Mouse (Mus musculus) intestine, embryonic 15.5 days (tissue): Measurements from ENCODE around the gene Nkapl. TPM values are rescaled to one million over a fixed set of nuclear protein-coding genes. Genes with fewer than 3 reads are reported as not detected.

ENCODE experiments used
- ATAC-seq: fragments of 200-750 bp; cut with Nextera tagmentation; 2 replicates; pipeline ENCODE4 v1.8.0; 2017; ENCODE audit warnings: moderate TSS enrichment, moderate library complexity
- H3K27ac ChIP-seq: fragments of 300-500 bp; sonication (generic); 2 replicates; pipeline ENCODE4 v1.5.1; 2015; ENCODE audit warnings: mild to moderate bottlenecking, inconsistent platforms
- H3K27me3 ChIP-seq: fragments of 300-500 bp; sonication (generic); replicated peaks from 2 replicates; pipeline ENCODE4 v1.6.1; 2015; ENCODE audit warnings: inconsistent platforms
- H3K36me3 ChIP-seq: fragments of 300-500 bp; sonication (generic); 2 replicates; pipeline ENCODE4 v1.6.1; 2015; ENCODE audit warnings: inconsistent platforms
- H3K4me1 ChIP-seq: fragments of 300-500 bp; sonication (generic); replicated peaks from 2 replicates; pipeline ENCODE4 v1.6.1; 2015; ENCODE audit warnings: inconsistent platforms
- H3K4me2 ChIP-seq: fragments of 300-500 bp; sonication (generic); replicated peaks from 2 replicates; pipeline ENCODE4 v1.6.1; 2015; ENCODE audit warnings: mild to moderate bottlenecking, inconsistent platforms
- H3K4me3 ChIP-seq: fragments of 300-500 bp; sonication (generic); replicated peaks from 2 replicates; pipeline ENCODE4 v1.5.1; 2015; ENCODE audit warnings: inconsistent platforms
- H3K9ac ChIP-seq: fragments of 300-500 bp; sonication (generic); 2 replicates; pipeline ENCODE4 v1.6.1; 2015; ENCODE audit warnings: inconsistent platforms
- H3K9me3 ChIP-seq: fragments of 300-500 bp; sonication (generic); 2 replicates; pipeline ENCODE4 v1.6.1; 2016; ENCODE audit warnings: inconsistent platforms
- WGBS: fragments of 180-500 bp; shearing (Covaris S2); methylation state at CpG from one replicate; pipeline ENCODE4 v1.1.7; 2015; 5-methylcytosine and 5-hydroxymethylcytosine counted together
- polyA plus RNA-seq: library from polyadenylated mRNA; unstranded; fragments of >200 nt; fragmentation: Nextera tagmentation; extraction: Ambion mirVana; gene quantifications from 2 replicates; pipeline ENCODE4 v1.2.1, GENCODE M21; 2015

Gene Nkapl
- polyA plus RNA-seq, 1 experiment from 2014 or later = 2.9 TPM

GRCm38 (mm10) chr13:21456347-21456746 lies 12.0 kb downstream of the Nkapl start:
- Histone ChIP-seq H3K4me2 (peak overlapping the region; percentile 19; the same call in 1 of the 2 replicates), H3K36me3 (no peaks in the 10 kb centered on the region), H3K9me3 (no peaks in the 10 kb centered on the region), H3K9ac (no peak overlapping the region), H3K4me3 (no peak overlapping the region), H3K27ac (no peak overlapping the region), H3K4me1 (peaks cover 12% of the 10 kb centered on the region; the same call in 1 of the 2 replicates), H3K27me3 (no peaks in the 10 kb centered on the region)
- ATAC-seq = peak; percentile 76
- 8% methylated on average over 4 of the region's 4 CpGs for WGBS

- H3K27ac ChIP-seq = no peak overlapping the region
- H3K4me3 ChIP-seq = no peak overlapping the region
- 44% methylated on average over 3 of the region's 3 CpGs for WGBS
- H3K4me2 ChIP-seq = peak overlapping the region; percentile 68
- H3K9me3 ChIP-seq = no peaks in the 10 kb centered on the region
- peak; percentile 64 for ATAC-seq
- H3K4me1 ChIP-seq = peaks cover 12% of the 10 kb centered on the region; the same call in 1 of the 2 replicates
- no peaks in the 10 kb centered on the region for H3K27me3 ChIP-seq
- no peaks in the 10 kb centered on the region for H3K36me3 ChIP-seq
- no peak overlapping the region for H3K9ac ChIP-seq
These were observed 14.2 kb downstream of the Nkapl start for GRCm38 (mm10) chr13:21454133-21454532.

GRCm38 (mm10) chr13:21453449-21453848 lies 14.9 kb downstream of the Nkapl start, which contains the start of gene Zscan26:
Gene Zscan26 (minus strand): TSS chr13:21453730.
- WGBS = 0% methylated on average over 23 of the region's 23 CpGs
- Histone ChIP-seq H3K9ac (peak within 1 kb of the TSS; percentile 64), H3K9me3 (no peaks in the 10 kb centered on the region), H3K4me1 (peaks cover 12% of the 10 kb centered on the region; the same call in 1 of the 2 replicates), H3K4me2 (peak within 1 kb of the TSS; percentile 68), H3K27ac (peak within 1 kb of the TSS; percentile 87), H3K4me3 (peak within 1 kb of the TSS; percentile 65), H3K27me3 (no peaks in the 10 kb centered on the region), H3K36me3 (no peaks in the 10 kb centered on the region)
- peak; percentile 90 for ATAC-seq

GRCm38 (mm10) chr13:21453042-21453441 lies 15.3 kb downstream of the Nkapl start:
- Histone ChIP-seq H3K27me3 (no peaks in the 10 kb centered on the region), H3K4me1 (peaks cover 12% of the 10 kb centered on the region; the same call in 1 of the 2 replicates), H3K36me3 (no peaks in the 10 kb centered on the region), H3K27ac (peak overlapping the region; percentile 87), H3K9ac (peak overlapping the region; percentile 64), H3K4me2 (peak overlapping the region; percentile 68), H3K9me3 (no peaks in the 10 kb centered on the region), H3K4me3 (peak overlapping the region; percentile 65)
- peak; percentile 6; the same call in 1 of the 2 replicates for ATAC-seq
- WGBS = 2% methylated on average over 13 of the region's 13 CpGs

DNA sequence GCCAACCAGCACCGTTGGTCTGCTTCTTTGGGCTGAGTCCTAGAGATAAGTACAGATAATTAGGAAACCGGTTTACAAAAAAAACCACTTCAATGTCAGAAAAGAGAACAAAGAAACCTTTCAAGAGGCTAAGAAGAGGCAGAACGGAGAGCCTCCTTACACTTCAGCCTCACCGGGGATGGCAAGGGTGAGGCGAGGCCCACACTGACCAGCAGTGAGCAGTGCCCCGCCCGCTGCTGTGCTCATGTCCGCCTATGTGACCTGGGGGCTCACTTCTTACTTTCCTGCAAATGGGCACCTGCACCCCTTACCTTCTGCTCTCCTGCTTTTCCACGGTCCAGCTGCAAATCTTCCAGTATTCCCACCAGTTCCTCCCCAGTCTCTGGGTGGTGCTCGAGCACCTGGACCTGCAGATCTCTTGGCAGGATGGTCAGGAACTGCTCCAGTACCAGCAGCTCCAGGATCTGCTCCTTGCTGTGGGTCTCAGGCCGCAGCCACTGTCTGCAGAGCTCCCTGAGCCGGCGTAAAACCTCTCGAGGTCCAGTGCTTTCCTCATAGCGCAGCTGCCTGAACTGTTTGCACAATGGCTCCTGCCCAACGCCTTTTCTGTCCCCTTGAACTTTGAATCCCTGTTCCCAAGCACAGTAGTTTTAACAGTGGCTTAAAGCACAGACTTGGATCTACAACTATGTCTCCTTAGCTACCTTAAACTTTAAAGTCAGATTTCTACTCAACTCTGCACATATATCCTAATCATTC lies 20.3 kb downstream of the Nkapl start:
- Histone ChIP-seq H3K9me3 (no peaks in the 10 kb centered on the region), H3K4me3 (no peak overlapping the region), H3K27me3 (no peaks in the 10 kb centered on the region), H3K36me3 (peaks cover 17% of the 10 kb centered on the region), H3K9ac (no peak overlapping the region), H3K27ac (peak overlapping the region; percentile 29; the same call in 1 of the 2 replicates), H3K4me1 (peaks cover 8% of the 10 kb centered on the region; the same call in 1 of the 2 replicates), H3K4me2 (peak overlapping the region; percentile 7)
- peak; percentile 80 for ATAC-seq
- WGBS = 69% methylated on average over 16 of the region's 16 CpGs

DNA sequence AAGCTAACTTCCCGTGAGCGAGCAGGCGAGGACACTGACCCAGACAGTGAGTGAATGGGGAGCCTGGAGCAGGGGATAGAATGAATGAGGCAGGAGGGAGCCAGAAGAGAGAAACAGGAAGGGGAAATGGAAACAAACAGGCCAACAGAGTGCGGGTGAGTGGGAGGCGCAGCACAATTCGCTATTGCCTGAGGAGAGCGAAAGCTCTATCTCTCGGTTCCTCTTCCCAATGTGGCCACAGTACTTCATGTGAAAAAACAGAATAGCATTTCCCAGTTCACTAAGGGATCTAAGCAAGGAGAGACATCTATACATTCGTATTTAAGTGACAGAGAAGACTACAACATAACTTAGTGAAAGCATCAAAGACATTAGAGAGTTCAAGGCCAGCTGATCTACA lies 21.5 kb downstream of the Nkapl start:
- no peak overlapping the region for H3K27ac ChIP-seq
- H3K9me3 ChIP-seq = no peaks in the 10 kb centered on the region
- no peak overlapping the region for H3K9ac ChIP-seq
- H3K4me3 ChIP-seq = no peak overlapping the region
- H3K4me2 ChIP-seq = no peak overlapping the region
- no peak for ATAC-seq
- WGBS = 82% methylated on average over 9 of the region's 9 CpGs
- H3K36me3 ChIP-seq = peaks cover 17% of the 10 kb centered on the region
- H3K27me3 ChIP-seq = no peaks in the 10 kb centered on the region
- H3K4me1 ChIP-seq = no peaks in the 10 kb centered on the region

DNA sequence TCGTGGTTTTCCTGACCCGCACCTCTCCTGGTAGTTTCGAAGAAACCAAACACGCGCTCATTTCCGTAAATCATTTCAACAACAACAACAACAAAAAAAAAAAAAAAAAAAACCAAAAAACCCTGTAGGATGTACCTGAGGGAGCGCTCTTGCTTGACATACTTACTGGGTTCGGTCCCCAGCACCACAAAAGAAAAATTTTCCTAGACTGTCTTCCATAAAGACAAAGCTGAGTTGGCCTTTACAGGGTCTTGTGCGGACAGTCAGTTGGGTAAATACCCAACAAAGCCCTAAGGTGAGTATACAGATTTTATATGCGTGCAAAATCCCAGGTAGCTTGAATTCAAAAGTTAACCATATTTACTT lies 27.1 kb downstream of the Nkapl start:
- Histone ChIP-seq H3K4me1 (0 out of 2 replicates have a peak, but pooled peaks cover 2% of the 10 kb centered on the region), H3K27me3 (no peaks in the 10 kb centered on the region), H3K4me2 (peak overlapping the region; percentile 86), H3K9me3 (no peaks in the 10 kb centered on the region), H3K36me3 (peaks cover 10% of the 10 kb centered on the region), H3K9ac (peak overlapping the region; percentile 51), H3K4me3 (peak overlapping the region; percentile 51), H3K27ac (peak overlapping the region; percentile 77)
- 14% methylated on average over 10 of the region's 10 CpGs for WGBS
- ATAC-seq = peak; percentile 48; the same call in 1 of the 2 replicates

- H3K36me3 ChIP-seq = peaks cover 10% of the 10 kb centered on the region
- 0 out of 2 replicates have a peak, but pooled peaks cover 2% of the 10 kb centered on the region for H3K4me1 ChIP-seq
- no peaks in the 10 kb centered on the region for H3K27me3 ChIP-seq
- H3K9me3 ChIP-seq = no peaks in the 10 kb centered on the region
- WGBS = 2% methylated on average over 32 of the region's 32 CpGs
- H3K9ac ChIP-seq = peak within 1 kb of the TSS; percentile 51
- ATAC-seq = peak; percentile 93
- peak within 1 kb of the TSS; percentile 77 for H3K27ac ChIP-seq
- H3K4me2 ChIP-seq = peak within 1 kb of the TSS; percentile 86
- H3K4me3 ChIP-seq = peak within 1 kb of the TSS; percentile 51
These were observed 27.7 kb downstream of the Nkapl start, which contains the start of gene Pgbd1 for GRCm38 (mm10) chr13:21440503-21441206. Gene Pgbd1 (minus strand): TSS chr13:21441058.

DNA sequence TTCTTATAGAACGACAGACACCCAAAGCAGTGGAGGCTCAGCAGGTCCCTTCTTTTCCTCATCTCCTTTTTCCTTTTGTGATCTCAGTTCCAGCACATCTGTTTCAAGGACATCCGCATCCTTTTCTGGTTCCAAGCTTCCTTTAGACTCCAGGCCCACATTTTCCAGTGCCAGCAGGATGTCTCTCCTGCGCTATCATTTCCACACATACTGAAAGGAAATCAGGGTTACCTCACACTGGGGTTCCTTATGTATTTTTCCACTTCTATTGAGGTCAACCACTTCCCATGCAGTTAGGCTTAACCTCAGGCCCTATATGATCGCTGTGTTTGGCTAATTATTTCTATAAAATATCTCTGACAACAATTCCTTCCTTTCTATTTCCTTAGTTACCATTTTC lies 32.8 kb downstream of the Nkapl start:
- no peak for ATAC-seq
- H3K4me3 ChIP-seq = no peak overlapping the region
- WGBS = 86% methylated on average over 4 of the region's 4 CpGs

GRCm38 (mm10) chr13:21427631-21428030 lies 40.7 kb downstream of the Nkapl start:
- H3K27me3 ChIP-seq = no peaks in the 10 kb centered on the region
- no peaks in the 10 kb centered on the region for H3K4me1 ChIP-seq
- no peak overlapping the region for H3K4me2 ChIP-seq
- 98% methylated on average over 1 of the region's 1 CpGs for WGBS
- H3K36me3 ChIP-seq = no peaks in the 10 kb centered on the region
- no peaks in the 10 kb centered on the region for H3K9me3 ChIP-seq
- no peak overlapping the region for H3K9ac ChIP-seq
- no peak overlapping the region for H3K4me3 ChIP-seq
- no peak overlapping the region for H3K27ac ChIP-seq
- no peak for ATAC-seq

More for the DNA sequence above, 32.8 kb downstream of the Nkapl start:
- Histone ChIP-seq H3K9ac (no peak overlapping the region), H3K9me3 (no peaks in the 10 kb centered on the region), H3K36me3 (no peaks in the 10 kb centered on the region), H3K27ac (no peak overlapping the region), H3K27me3 (no peaks in the 10 kb centered on the region), H3K4me2 (no peak overlapping the region), H3K4me1 (0 out of 2 replicates have a peak, but pooled peaks cover 1% of the 10 kb centered on the region)

DNA sequence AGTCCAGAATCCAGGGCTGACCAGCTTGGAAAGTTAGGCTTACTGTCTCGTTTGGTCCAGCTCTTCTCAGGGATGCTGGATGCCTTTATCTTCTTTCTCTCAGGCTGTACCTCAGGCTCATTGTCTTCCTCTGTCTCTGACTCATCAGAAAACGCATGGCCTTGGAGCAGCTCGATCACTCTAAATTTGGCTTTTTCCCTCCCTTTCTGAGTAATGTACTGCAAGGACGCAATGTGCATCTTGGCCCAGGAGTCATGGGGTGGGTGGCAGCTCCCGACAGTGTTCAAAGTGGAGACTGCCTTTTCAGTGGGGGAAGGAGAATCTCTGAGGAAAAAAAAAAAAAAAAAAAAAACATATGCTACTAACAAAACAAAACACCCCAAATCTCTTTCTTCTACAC lies 45.0 kb downstream of the Nkapl start:
- H3K36me3 ChIP-seq = no peaks in the 10 kb centered on the region
- no peaks in the 10 kb centered on the region for H3K27me3 ChIP-seq
- WGBS = 64% methylated on average over 5 of the region's 5 CpGs

GRCm38 (mm10) chr13:21418865-21419264 lies 49.4 kb downstream of the Nkapl start:
- no peak overlapping the region for H3K4me2 ChIP-seq
- 47% methylated on average over 6 of the region's 6 CpGs for WGBS
- H3K27me3 ChIP-seq = no peaks in the 10 kb centered on the region
- H3K27ac ChIP-seq = no peak overlapping the region
- H3K36me3 ChIP-seq = no peaks in the 10 kb centered on the region
- no peaks in the 10 kb centered on the region for H3K9me3 ChIP-seq
- no peak overlapping the region for H3K4me3 ChIP-seq
- ATAC-seq = peak; percentile 93
- H3K9ac ChIP-seq = no peak overlapping the region
- H3K4me1 ChIP-seq = no peaks in the 10 kb centered on the region; the same call in 1 of the 2 replicates

More for the DNA sequence above, 45.0 kb downstream of the Nkapl start:
- H3K9ac ChIP-seq = no peak overlapping the region
- H3K27ac ChIP-seq = no peak overlapping the region
- no peaks in the 10 kb centered on the region for H3K9me3 ChIP-seq
- no peak overlapping the region for H3K4me3 ChIP-seq
- no peaks in the 10 kb centered on the region for H3K4me1 ChIP-seq
- no peak overlapping the region for H3K4me2 ChIP-seq
- ATAC-seq = no peak
